Mouse (Mus musculus) midbrain, embryonic 11.5 days (tissue): ENCODE measurements at regions not wholly inside any gene's neighbourhood (a gene's known extent, or its start where the extent isn't known, plus 50 kb on each side); places are given as distances from the start of the nearest gene placed in this dataset.

Experiments
- ATAC-seq: fragments of 200-750 bp; cut with Nextera tagmentation; 2 replicates; pipeline ENCODE4 v1.8.0; 2017; ENCODE audit warnings: moderate TSS enrichment, moderate library complexity; ENCODE audit not compliant: low FRiP score
- DNase-seq: peaks from one replicate; pipeline ENCODE4 v3.0.0; 2015; ENCODE audit warnings: low spot score; ENCODE audit errors: missing footprints
- H3K27ac ChIP-seq: fragments of 300-500 bp; sonication (generic); 2 replicates; pipeline ENCODE4 v1.5.1; 2014; ENCODE audit warnings: low read depth, low read length
- H3K27me3 ChIP-seq: fragments of 300-500 bp; sonication (generic); 2 replicates; pipeline ENCODE4 v1.6.1; 2014; ENCODE audit warnings: mild to moderate bottlenecking, low read length, moderate library complexity, mixed read lengths; ENCODE audit not compliant: control insufficient read depth, insufficient read depth
- H3K36me3 ChIP-seq: fragments of 300-500 bp; sonication (generic); 2 replicates; pipeline ENCODE4 v1.6.1; 2014; ENCODE audit warnings: mild to moderate bottlenecking, low read length, moderate library complexity, mixed read lengths; ENCODE audit not compliant: control insufficient read depth, insufficient read depth
- H3K4me1 ChIP-seq: fragments of 300-500 bp; sonication (generic); 2 replicates; pipeline ENCODE4 v1.6.1; 2014; ENCODE audit warnings: low read length; ENCODE audit not compliant: control insufficient read depth, insufficient read depth
- H3K4me2 ChIP-seq: fragments of 300-500 bp; sonication (generic); 2 replicates; pipeline ENCODE4 v1.6.1; 2014; ENCODE audit warnings: mild to moderate bottlenecking, moderate library complexity
- H3K4me3 ChIP-seq: fragments of 300-500 bp; sonication (generic); 2 replicates; pipeline ENCODE4 v1.5.1; 2014; ENCODE audit warnings: low read depth, low read length
- H3K9ac ChIP-seq: fragments of 300-500 bp; sonication (generic); 2 replicates; pipeline ENCODE4 v1.6.1; 2014; ENCODE audit warnings: low read length
- H3K9me3 ChIP-seq: fragments of 300-500 bp; sonication (generic); 2 replicates; pipeline ENCODE4 v1.6.1; 2016; ENCODE audit warnings: low read length; ENCODE audit not compliant: control insufficient read depth
- WGBS: fragments of 180-500 bp; shearing (Covaris S2); extraction: QIAGEN DNeasy Blood & Tissue Kit; methylation state at CpG from one replicate; pipeline ENCODE4 v1.1.7; 2014; 5-methylcytosine and 5-hydroxymethylcytosine counted together

DNA sequence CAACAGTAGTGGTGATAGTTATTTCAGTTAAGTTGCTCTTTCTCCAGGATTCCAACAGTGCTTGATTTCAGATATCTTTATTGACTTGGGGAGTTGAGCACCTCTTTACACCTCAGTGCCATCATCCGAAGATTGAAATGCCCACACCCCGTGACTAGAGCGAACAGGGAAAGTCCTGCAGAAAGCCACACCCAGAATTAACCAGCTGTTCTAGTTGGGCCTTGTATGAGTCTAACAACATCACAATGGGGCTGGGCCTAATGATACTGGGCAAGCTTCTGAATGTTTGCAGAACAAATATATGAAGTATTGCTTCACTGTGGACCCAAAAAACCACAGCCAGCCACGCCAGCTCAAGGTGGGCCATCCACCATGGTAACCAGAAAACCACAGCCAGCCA, 100.1 kb upstream of the Rasgrp1 start:
- Histone ChIP-seq H3K9me3 (no peaks in the 10 kb centered on the region), H3K4me2 (no peak overlapping the region), H3K36me3 (no peaks in the 10 kb centered on the region), H3K4me1 (no peaks in the 10 kb centered on the region), H3K27ac (no peak overlapping the region), H3K9ac (no peak overlapping the region), H3K27me3 (no peaks in the 10 kb centered on the region), H3K4me3 (no peak overlapping the region)
- WGBS, result 84% methylated on average over 4 of the region's 4 CpGs
- no peak for ATAC-seq
- no peak for DNase-seq

DNA sequence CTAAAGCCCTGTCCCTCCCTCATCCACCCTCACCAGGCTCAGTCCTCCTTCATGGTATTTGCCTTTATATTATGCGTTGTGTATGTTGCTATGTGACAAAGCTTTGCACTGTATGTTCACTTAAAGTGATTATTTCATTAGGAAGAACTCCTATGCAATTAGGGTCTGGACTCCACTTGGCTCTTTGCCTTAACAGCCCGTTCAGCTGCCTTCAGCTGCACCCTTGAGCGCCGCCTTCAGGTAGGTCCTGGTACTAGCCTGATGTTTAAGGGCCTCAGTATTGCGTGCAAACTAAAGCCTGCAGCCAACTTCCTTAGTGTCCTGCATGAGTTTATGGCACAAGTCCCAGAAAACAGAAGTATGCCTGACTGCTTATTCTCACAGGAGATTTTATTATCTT, 101.9 kb upstream of the Rasgrp1 start:
- Histone ChIP-seq H3K4me1 (no peaks in the 10 kb centered on the region), H3K36me3 (no peaks in the 10 kb centered on the region), H3K27me3 (no peaks in the 10 kb centered on the region), H3K9ac (no peak overlapping the region), H3K4me2 (no peak overlapping the region), H3K9me3 (no peaks in the 10 kb centered on the region), H3K27ac (no peak overlapping the region), H3K4me3 (no peak overlapping the region)
- ATAC-seq, result no peak
- no peak for DNase-seq
- WGBS, result 32% methylated on average over 5 of the region's 5 CpGs

DNA sequence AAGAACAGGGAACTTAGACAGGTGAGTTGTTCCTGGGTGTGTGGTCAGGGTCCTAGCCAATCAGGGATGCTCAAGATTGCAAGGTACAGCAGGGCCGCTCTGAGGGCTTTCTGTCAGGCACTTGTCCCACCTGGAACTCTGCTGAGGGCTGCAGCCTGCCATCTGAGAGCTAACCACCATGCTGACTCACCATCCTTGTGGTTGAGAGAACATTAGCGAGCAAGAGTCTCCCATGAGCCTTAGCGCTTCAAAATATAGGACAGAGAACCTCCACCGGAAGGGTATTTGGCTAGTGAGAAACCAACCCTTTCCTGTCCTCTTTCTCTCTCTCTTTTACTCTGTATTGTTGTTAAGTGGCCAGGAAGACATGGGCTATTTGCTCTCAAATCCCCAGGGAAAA, 104.1 kb upstream of the Rasgrp1 start:
- no peak overlapping the region for H3K4me3 ChIP-seq
- no peaks in the 10 kb centered on the region for H3K27me3 ChIP-seq
- H3K4me1 ChIP-seq, result no peaks in the 10 kb centered on the region
- WGBS, result 86% methylated on average over 4 of the region's 4 CpGs
- ATAC-seq (no peak), DNase-seq (no peak)
- no peak overlapping the region for H3K9ac ChIP-seq
- H3K27ac ChIP-seq, result no peak overlapping the region
- H3K36me3 ChIP-seq, result no peaks in the 10 kb centered on the region
- H3K9me3 ChIP-seq, result no peaks in the 10 kb centered on the region
- H3K4me2 ChIP-seq, result no peak overlapping the region

DNA sequence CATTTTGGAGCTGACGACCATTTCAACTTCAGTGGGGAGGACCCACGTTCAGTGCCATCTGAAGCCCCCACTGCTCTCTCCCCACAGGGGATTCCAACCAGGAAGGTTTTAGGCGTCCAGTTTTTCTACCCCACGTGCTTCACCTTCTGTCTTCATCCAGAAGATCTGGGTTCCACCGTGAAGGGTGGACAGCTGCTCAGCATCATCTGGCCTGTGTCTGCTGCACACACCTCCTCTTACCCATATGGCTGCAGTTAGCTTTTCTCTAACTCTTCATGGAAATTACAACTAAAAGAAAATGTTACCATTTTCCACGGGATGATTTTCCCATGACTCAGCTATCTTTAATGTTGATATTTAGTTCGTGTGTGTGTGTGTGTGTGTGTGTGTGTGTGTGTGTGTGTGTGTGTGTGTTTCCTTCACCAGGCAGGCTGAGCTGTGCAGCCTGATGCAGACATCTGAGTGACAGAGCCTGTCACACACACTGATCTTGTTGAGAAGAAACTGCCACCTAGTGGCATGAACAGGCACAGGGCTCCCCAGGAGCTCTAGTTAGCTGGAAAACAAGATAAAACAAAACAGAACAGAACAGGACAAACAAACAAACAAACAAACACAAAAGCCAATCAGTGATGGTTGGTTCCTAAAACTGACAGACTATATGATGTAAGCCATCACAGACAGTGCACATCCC, 107.5 kb upstream of the Rasgrp1 start:
- no peaks in the 10 kb centered on the region for H3K36me3 ChIP-seq
- H3K4me2 ChIP-seq, result no peak overlapping the region
- ATAC-seq, result peak; percentile 72
- H3K27ac ChIP-seq, result no peak overlapping the region
- 65% methylated on average over 7 of the region's 7 CpGs for WGBS
- DNase-seq, result no peak
- no peaks in the 10 kb centered on the region for H3K27me3 ChIP-seq
- H3K4me3 ChIP-seq, result no peak overlapping the region
- H3K9ac ChIP-seq, result no peak overlapping the region
- no peaks in the 10 kb centered on the region for H3K4me1 ChIP-seq
- H3K9me3 ChIP-seq, result no peaks in the 10 kb centered on the region

DNA sequence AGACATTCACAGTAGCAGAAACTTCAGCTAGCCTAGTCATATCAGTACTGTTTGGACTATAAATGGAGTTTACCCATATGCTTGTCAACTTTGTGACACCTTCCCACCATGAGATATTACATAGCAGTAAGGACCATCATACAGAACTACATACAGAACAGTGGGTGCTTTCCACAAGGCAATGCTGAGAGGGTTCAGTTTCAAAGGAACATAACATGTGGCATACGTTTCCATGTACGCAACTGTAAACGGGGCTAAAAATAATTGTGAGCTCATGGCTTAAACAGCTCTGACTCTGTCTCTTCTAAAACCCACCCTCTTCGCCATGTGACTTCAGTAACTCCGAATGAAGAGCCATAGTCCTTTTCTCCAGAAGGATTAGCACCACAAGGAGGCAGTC, 109.0 kb upstream of the Rasgrp1 start:
- Histone ChIP-seq H3K4me2 (no peak overlapping the region), H3K36me3 (no peaks in the 10 kb centered on the region), H3K9ac (no peak overlapping the region), H3K27ac (no peak overlapping the region), H3K4me1 (peaks cover 6% of the 10 kb centered on the region), H3K27me3 (no peaks in the 10 kb centered on the region), H3K9me3 (no peaks in the 10 kb centered on the region), H3K4me3 (no peak overlapping the region)
- ATAC-seq, result no peak
- no peak for DNase-seq
- 88% methylated on average over 5 of the region's 5 CpGs for WGBS

DNA sequence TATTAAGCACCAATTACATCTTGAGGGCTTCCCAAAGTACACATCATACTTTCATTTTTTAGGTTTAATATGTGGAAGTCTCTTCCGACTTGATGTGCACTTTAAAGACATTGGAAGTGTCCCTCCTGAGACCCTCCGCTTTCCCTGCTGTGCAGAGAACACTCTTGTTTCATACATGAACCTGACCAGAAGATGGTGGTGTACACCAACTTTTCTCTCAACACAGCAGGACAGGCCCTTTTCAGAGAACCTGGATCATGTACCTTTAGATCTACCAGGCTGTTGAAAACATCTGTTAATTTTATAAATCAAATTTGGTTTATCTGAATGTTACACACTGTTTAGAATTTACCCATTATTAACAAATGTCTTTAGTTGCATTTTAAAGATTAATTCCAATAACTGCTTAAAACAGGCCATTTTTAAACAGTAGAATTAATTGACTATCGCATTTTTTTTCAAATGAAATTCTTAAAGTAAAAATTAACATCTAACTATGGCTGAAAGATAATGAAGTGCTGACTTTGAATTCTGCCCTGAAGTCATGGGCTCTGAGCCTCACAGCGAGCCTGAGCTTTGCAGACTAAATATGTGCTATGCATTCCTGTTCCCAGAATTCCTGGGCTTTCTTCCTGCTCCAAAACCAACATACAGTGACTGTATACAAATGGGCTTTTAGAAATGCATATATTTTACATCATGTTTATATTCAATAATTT, 112.4 kb upstream of the Rasgrp1 start:
- peak; percentile 54 for ATAC-seq
- Histone ChIP-seq H3K27ac (no peak overlapping the region), H3K4me2 (no peak overlapping the region), H3K9ac (no peak overlapping the region), H3K4me3 (no peak overlapping the region), H3K36me3 (no peaks in the 10 kb centered on the region), H3K9me3 (no peaks in the 10 kb centered on the region), H3K27me3 (no peaks in the 10 kb centered on the region), H3K4me1 (peaks cover 7% of the 10 kb centered on the region)
- DNase-seq, result peak; percentile 85
- 63% methylated on average over 4 of the region's 4 CpGs for WGBS

DNA sequence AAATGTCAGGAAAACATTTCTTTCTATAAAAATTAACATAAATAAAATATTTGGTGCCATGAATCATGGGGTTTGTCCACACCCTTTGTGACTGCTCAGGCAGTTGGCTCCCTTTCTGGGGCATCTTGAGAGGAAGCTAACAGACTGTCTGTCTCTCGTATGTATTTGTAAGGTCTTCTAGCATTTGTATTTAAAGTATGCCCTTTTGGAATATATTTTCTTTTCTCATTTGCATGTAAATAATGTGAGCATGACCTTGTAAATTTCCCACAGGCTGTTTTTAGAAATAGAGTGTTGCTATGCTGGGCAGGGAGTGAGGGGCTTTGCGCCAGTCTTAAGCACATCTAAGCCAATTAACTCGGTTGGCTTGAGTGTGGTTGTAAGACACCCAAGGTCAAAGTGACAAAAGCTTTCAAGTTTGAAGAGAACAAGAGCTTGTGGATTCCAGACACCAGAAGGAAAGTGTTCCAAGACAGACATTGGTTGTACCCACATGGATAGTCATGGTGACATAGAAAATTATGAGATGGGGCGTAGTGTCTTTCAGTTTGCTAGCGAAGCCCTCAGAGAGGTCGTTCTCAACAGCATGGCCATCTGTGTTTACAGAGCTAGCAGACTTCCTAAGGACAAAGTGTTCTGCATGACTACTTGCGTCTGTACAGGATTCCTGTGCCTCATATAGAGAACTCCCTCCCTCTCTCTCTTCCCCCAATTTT, 113.1 kb upstream of the Rasgrp1 start:
- H3K9ac ChIP-seq, result no peak overlapping the region
- DNase-seq (peak; percentile 93), ATAC-seq (peak; percentile 87)
- no peaks in the 10 kb centered on the region for H3K9me3 ChIP-seq
- H3K4me1 ChIP-seq, result peaks cover 7% of the 10 kb centered on the region
- no peak overlapping the region for H3K4me3 ChIP-seq
- H3K27me3 ChIP-seq, result no peaks in the 10 kb centered on the region
- H3K27ac ChIP-seq, result no peak overlapping the region
- no peak overlapping the region for H3K4me2 ChIP-seq
- no peaks in the 10 kb centered on the region for H3K36me3 ChIP-seq
- WGBS, result 34% methylated on average over 7 of the region's 7 CpGs

DNA sequence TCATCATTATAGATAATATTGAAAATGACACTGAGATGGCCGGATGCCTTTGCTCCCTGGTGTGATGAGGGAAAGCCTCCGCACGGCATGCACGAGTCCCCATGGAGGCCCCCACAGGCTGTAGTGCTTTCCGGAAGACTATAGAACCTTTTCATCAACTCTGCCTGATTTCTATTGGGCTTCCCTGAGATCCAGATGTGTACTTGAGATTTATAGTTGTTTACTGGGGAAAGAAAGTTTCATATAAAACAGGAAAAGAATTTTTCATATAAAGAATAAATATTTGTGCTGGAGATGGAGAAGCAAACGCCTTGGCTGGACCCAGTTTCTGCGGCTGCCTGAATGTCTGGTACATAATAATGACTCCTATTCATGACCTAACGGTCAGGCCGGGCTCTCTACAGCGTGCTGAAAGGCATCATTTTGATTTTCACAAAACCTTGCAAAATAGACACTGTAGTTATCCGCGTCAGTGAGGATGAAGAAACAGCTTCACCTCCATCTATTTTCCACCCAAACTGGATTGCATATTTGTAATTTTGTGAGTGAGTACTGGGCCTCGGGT, 113.7 kb upstream of the Rasgrp1 start:
- H3K9me3 ChIP-seq, result no peaks in the 10 kb centered on the region
- peaks cover 7% of the 10 kb centered on the region for H3K4me1 ChIP-seq
- H3K4me2 ChIP-seq, result no peak overlapping the region
- ATAC-seq, result peak; percentile 35
- no peak overlapping the region for H3K27ac ChIP-seq
- H3K4me3 ChIP-seq, result no peak overlapping the region
- no peaks in the 10 kb centered on the region for H3K27me3 ChIP-seq
- H3K9ac ChIP-seq, result no peak overlapping the region
- DNase-seq, result peak; percentile 73
- no peaks in the 10 kb centered on the region for H3K36me3 ChIP-seq
- WGBS, result 74% methylated on average over 13 of the region's 13 CpGs
